Mouse (Mus musculus): Measurements from ENCODE around the gene Prkd3.
A peak's percentile ranks its signal among the peaks of the same experiment; 100 is the strongest.

Prkd3 gene

DNA sequence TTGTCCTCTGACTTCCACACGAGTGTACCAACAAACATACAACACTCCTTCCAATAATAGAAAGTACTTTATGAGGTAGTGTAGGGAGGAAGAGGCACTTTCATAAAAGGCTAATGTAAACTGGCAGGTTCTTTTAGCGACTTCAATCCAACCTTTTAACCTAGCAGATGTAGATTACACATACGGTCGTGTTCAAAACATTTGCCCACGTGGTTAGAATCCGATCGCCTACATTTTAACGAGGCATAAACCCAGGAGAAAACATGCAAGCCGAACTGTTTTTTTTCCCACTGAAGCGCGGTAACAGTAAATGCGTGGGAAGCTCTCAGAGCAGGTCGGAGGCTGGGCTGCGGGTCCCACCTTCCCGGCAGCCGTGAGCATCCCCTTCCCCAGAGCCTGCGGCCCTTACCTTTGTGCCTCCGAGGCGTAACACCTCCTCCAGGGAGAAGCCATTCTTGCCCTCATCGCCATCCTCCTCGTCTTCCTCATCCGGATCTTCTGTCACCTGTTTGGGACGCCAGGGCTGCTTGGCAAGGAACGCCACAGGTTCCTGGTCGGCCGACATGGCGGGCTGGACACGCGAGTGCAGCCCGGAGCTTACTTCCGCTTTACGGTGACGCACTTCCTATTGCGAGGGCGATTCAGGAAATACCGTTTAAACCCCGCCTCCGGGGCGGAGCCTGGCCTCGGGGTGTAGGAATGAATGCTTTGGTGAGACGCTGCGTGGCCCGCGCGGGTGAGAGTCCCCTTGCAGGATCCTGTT, 84.0 kb downstream of the Prkd3 start, which contains the start of the genes Cebpz and Ndufaf7:
Cebpz (minus strand) TSS at position 601 of the 763 bp plus-strand sequence.
Ndufaf7 (plus strand) TSS at position 671 of the 763 bp plus-strand sequence.
- DNase-seq (ENCODE audit: inconsistent ontology term): peak; percentile 99

- DNase-seq (ENCODE audit: inconsistent ontology term): no peak
Measured at GRCm38 (mm10) chr17:78935857-78936256, 84.8 kb downstream of the Prkd3 start.

DNA sequence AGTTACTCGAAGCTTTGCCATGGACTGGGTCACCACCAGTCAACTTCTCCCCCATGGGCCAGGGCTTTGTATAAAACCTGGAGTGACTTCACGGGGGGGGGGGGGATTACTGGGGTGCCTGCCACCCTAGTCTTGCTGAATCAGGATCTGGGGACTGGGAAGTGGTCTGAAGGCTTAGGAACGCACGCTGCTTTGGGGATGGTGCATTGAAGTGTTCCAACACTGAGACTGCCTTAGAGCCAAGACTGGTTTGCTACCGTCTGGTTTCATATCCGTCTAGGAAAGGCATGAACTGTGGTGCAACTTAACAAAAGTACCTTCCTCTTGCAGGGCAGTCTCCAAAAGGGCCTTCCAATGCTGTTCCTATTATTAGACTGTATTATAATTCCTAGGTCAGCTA, 102.9 kb downstream of the Prkd3 start:
- DNase-seq (ENCODE audit: inconsistent ontology term): peak; percentile 2

- DNase-seq (ENCODE audit: inconsistent ontology term): peak; percentile 9
Measured at GRCm38 (mm10) chr17:78916899-78917298, 103.7 kb downstream of the Prkd3 start.

DNA sequence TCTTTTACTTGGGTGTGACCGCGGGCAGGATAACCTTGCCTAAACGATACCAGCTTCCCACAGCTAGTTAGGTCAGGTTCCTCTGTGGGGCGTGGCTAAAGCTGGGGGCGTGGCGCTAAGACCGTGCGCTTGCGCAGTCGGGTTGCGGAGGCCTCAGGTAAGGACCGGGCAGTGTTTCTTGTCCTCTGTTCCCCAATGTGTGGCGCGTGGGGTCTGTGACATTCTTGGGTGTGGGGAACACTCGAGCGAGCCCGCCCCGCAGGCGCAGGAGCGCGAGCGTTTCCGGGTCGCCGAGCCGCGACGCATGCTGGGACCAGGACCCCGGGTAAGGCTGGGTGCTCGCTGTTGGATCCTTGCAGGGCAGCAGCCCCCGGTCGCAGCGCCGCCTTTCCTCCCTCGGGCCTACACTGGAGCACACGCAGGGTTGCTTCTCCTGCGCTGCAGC, 104.2 kb downstream of the Prkd3 start, which contains the start of gene Cebpzos:
Cebpzos (plus strand) TSS at position 132 of the 445 bp plus-strand sequence.
- DNase-seq (ENCODE audit: inconsistent ontology term): peak; percentile 88

DNA sequence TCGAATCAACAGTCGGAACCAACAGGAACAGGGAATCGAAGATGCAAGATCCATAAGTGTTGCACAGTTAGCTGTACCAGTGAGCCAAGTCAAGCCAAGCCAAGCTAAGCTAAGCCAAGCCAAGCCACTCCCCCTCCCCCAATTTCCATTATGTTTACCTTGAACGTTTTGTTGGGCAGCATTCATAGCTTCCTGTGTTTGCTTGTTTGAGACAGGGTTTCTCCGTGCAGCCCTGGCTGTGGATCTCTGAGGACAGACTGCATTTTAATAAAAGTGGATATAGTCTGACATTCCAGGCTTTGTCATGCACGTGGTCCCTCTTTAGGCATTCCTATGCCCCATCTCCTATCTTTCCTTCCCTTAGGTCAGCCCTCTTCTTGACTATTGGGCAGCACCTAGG, 104.8 kb downstream of the Prkd3 start:
- peak; percentile 5 for DNase-seq (ENCODE audit: inconsistent ontology term)

DNA sequence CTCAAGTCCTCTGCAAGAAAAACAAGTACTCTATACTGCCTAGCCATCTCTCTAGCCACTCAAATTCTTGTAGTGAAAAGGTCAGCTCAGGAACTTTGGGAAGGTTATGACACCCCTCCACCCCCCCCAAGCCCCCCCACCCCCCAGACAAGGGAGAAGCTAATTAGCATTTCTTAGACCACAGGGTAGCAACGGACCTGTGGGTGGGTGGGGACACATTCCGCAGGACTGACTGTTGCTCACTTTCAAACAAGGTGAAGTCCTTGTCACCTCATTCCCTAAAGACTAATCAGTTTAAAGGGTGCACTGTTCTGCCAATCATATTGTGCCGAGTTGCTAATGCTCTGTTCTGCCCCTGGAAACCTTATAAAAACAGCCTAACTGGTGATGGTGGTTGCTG, 106.7 kb downstream of the Prkd3 start:
- no peak for DNase-seq (ENCODE audit: inconsistent ontology term)

DNA sequence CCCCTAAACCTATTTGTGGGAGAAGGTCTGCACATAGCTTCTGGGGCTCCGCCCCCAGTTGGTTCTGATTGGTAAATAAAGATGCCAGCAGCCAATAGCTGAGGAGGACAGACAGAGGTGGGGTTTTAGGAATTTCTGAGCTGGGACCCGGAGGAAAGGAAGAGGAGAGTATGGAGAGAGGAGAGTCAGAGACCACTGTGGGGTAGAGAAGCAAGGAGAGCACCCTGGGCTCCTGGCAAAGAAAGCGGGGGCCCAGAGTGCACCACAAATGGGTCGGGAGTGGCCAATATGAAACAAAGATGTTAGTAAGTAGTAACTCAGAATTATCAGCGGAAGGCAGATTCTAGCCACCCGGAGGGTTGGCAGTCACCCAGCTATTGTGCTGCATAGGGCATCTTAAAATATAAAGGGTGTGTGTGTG, 107.7 kb downstream of the Prkd3 start:
- DNase-seq (ENCODE audit: inconsistent ontology term): peak; percentile 56

- no peak for DNase-seq (ENCODE audit: inconsistent ontology term)
Measured at GRCm38 (mm10) chr17:78909374-78909773, 111.2 kb downstream of the Prkd3 start.

DNA sequence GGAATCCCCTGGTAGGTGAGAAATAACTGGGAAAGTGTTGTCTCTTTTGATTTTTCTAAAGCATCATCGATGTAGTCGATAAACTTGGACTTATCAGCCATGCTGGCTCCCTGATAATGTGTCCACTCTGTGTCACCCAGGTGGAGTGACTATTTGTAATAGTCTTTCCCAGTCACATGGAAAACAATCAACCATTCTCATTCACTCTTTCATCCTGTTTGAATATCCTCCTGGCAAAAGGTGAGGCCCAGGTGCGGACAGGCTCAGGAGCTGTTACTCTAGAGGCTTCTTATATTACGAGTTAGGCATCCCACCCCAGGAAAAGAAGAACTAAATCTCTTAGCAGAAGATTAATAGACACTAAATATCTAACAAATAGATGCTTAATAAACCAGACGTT, 113.7 kb downstream of the Prkd3 start, which contains the start of gene Sult6b1:
Sult6b1 (minus strand) TSS at position 101 of the 400 bp plus-strand sequence.
- no peak for DNase-seq (ENCODE audit: inconsistent ontology term)

GRCm38 (mm10) chr17:78903158-78903557, 117.5 kb downstream of the Prkd3 start:
- DNase-seq (ENCODE audit: inconsistent ontology term): no peak
